Mouse (Mus musculus): ENCODE measurements around the gene Cul1. TPM values are rescaled to one million over a fixed set of nuclear protein-coding genes. Genes with fewer than 3 reads are reported as not detected.

Gene Cul1
- polyA plus RNA-seq, 1 experiment from 2014 or later, result 45.7 TPM

DNA sequence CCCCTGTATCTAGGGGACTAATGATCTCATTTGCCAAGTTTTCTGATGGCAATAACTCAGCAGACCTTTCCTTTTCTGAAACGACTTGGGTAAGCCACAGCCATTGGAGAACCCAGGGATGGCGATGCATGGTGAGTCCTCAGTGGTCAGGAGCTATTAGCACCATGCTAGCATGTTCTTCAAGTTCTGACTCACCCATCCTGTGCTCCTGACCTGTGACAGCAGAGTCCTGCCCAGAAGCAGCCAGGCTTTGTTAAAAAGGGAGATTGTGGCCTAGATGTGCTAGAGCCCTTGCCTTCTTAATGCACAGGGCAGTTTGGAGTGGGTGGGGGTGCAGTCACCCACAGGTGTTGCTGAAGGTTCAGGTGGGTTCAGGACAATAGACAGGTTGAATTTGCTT is 71.8 kb downstream of the Cul1 start:
- Histone ChIP-seq H3K36me3 (replicated peaks; ENCODE audit: insufficient read depth, low read length) (peaks cover 79% of the 10 kb centered on the region), H3K4me2 (ENCODE audit: low read depth, low read length) (no peak overlapping the region), H3K27me3 (ENCODE audit: insufficient read depth, low read length) (no peaks in the 10 kb centered on the region), H3K27ac (ENCODE audit: low read depth) (no peak overlapping the region), H3K4me1 (ENCODE audit: insufficient read depth) (no peaks in the 10 kb centered on the region), H3K4me3 (ENCODE audit: low read depth, low read length) (no peak overlapping the region), H3K9ac (replicated peaks) (no peak overlapping the region), H3K9me3 (ENCODE audit: low read length) (no peaks in the 10 kb centered on the region)
- DNase-seq (no peak), ATAC-seq (no peak)
- WGBS (ENCODE audit: insufficient replicate concordance), result 84% methylated on average over 2 of the region's 2 CpGs
- TF ChIP-seq EP300 (IDR thresholded peaks at IDR 0.05; ENCODE audit: low read depth), result no peak
- no peak for TF ChIP-seq CTCF (IDR thresholded peaks at IDR 0.05; ENCODE audit: low read depth)

DNA sequence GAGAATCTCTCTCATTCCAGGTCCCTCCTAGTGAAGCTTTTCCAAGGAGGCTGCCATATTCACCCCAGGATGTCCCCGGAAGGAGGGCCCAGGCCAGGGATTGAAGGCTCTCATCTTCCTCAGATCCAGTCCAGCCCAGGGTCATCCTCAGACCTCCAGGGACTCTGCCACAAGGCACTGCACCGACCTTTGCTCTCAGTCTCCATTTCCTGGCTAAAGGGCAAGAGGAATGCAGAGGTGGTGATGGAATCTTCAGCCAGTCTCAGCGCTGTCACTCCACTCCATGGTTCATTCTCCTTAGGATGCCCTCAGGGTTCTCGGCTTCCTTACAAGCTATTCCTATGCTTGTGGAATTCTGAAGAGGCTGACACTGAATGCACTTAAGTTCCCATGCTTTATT is 73.2 kb downstream of the Cul1 start:
- WGBS (ENCODE audit: insufficient replicate concordance), result 85% methylated on average over 4 of the region's 4 CpGs
- H3K9ac ChIP-seq (replicated peaks), result no peak overlapping the region
- ATAC-seq (no peak), DNase-seq (no peak)
- H3K4me3 ChIP-seq (ENCODE audit: low read depth, low read length), result no peak overlapping the region
- no peak for TF ChIP-seq EP300 (IDR thresholded peaks at IDR 0.05; ENCODE audit: low read depth)
- no peak for TF ChIP-seq CTCF (IDR thresholded peaks at IDR 0.05; ENCODE audit: low read depth)
- no peak overlapping the region for H3K4me2 ChIP-seq (ENCODE audit: low read depth, low read length)
- peaks cover 83% of the 10 kb centered on the region for H3K36me3 ChIP-seq (replicated peaks; ENCODE audit: insufficient read depth, low read length)
- H3K4me1 ChIP-seq (ENCODE audit: insufficient read depth), result no peaks in the 10 kb centered on the region
- no peaks in the 10 kb centered on the region for H3K9me3 ChIP-seq (ENCODE audit: low read length)
- H3K27me3 ChIP-seq (ENCODE audit: insufficient read depth, low read length), result no peaks in the 10 kb centered on the region
- H3K27ac ChIP-seq (ENCODE audit: low read depth), result no peak overlapping the region

DNA sequence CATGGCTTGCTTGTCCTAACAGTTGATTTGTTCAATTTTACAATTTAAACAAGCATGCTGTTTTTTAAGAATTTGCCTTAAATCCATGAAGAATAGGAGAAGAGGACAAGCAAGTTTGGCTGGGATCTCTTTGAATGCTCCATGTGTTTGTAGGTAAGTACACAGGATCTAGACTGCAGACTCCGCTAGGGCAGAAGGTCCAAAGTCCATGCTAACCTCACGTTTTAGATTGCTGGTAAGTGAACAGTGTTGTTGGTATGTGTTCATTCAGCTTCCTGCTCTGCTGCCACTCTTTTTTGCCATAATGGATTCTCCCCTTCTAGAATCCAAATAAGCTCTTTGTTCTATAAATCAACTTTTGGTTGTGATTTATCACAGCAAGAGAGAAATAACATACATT is 73.9 kb downstream of the Cul1 start:
- ATAC-seq, result no peak

DNA sequence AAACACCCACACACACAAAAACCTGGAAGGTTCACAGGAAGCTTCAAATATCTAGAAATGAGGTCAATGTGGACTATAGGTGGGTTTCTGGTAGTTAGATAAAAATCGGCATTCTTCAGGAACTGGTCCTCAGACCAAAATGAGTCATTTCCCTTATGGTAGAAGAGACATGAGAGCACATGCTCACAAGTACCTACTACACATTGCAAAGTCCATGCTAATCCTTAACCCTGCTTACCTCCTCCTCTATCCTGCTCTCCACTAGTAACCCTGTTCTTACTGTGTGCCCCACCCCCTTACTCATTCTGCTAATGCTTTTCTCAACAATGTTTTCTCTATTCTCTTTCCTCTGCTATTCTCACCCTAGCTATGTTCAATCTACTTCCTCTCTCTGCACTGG is 74.5 kb downstream of the Cul1 start:
- H3K27me3 ChIP-seq (ENCODE audit: insufficient read depth, low read length), result no peaks in the 10 kb centered on the region
- H3K4me1 ChIP-seq (ENCODE audit: insufficient read depth), result no peaks in the 10 kb centered on the region
- H3K27ac ChIP-seq (ENCODE audit: low read depth), result no peak overlapping the region
- H3K9me3 ChIP-seq (ENCODE audit: low read length), result no peaks in the 10 kb centered on the region
- 33% methylated on average over 1 of the region's 1 CpGs for WGBS (ENCODE audit: insufficient replicate concordance)
- H3K36me3 ChIP-seq (replicated peaks; ENCODE audit: insufficient read depth, low read length), result peaks cover 83% of the 10 kb centered on the region
- DNase-seq (no peak), ATAC-seq (no peak)
- H3K4me3 ChIP-seq (ENCODE audit: low read depth, low read length), result no peak overlapping the region
- H3K9ac ChIP-seq (replicated peaks), result no peak overlapping the region
- TF ChIP-seq EP300 (IDR thresholded peaks at IDR 0.05; ENCODE audit: low read depth) (no peak), CTCF (IDR thresholded peaks at IDR 0.05; ENCODE audit: low read depth) (no peak)
- H3K4me2 ChIP-seq (ENCODE audit: low read depth, low read length), result no peak overlapping the region

More for the DNA sequence above, 73.9 kb downstream of the Cul1 start:
- Histone ChIP-seq H3K36me3 (replicated peaks; ENCODE audit: insufficient read depth, low read length) (peaks cover 82% of the 10 kb centered on the region), H3K4me1 (ENCODE audit: insufficient read depth) (no peaks in the 10 kb centered on the region), H3K4me2 (ENCODE audit: low read depth, low read length) (no peak overlapping the region), H3K27me3 (ENCODE audit: insufficient read depth, low read length) (no peaks in the 10 kb centered on the region), H3K4me3 (ENCODE audit: low read depth, low read length) (no peak overlapping the region), H3K9me3 (ENCODE audit: low read length) (no peaks in the 10 kb centered on the region), H3K27ac (ENCODE audit: low read depth) (no peak overlapping the region), H3K9ac (replicated peaks) (no peak overlapping the region)
- TF ChIP-seq CTCF (IDR thresholded peaks at IDR 0.05; ENCODE audit: low read depth) (no peak), EP300 (IDR thresholded peaks at IDR 0.05; ENCODE audit: low read depth) (no peak)
- DNase-seq, result no peak
- WGBS (ENCODE audit: insufficient replicate concordance), result 67% methylated on average over 2 of the region's 2 CpGs

DNA sequence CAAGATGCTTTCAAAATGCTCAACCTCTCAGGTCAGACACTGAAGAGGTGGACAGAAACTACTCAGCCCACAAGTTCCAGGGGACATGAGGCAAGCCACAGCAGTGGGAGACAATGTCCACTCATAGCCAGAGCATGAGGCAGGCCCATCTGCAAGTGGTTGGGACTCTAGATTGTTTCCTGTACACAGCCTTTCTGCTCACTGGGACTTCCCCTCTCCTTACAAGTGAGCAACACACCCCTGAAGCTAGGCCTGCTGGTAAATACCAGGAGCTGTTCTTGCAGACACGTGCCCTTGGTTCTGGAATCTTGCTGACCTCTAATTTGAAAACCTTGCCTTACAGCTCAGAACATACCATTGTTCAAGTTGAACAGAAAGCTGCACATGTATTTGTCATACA is 79.3 kb downstream of the Cul1 start:
- no peaks in the 10 kb centered on the region for H3K9me3 ChIP-seq (ENCODE audit: low read length)
- H3K9ac ChIP-seq (replicated peaks), result no peak overlapping the region
- H3K27me3 ChIP-seq (ENCODE audit: insufficient read depth, low read length), result no peaks in the 10 kb centered on the region
- H3K4me3 ChIP-seq (ENCODE audit: low read depth, low read length), result no peak overlapping the region
- H3K4me2 ChIP-seq (ENCODE audit: low read depth, low read length), result no peak overlapping the region
- H3K27ac ChIP-seq (ENCODE audit: low read depth), result no peak overlapping the region
- 87% methylated on average over 1 of the region's 1 CpGs for WGBS (ENCODE audit: insufficient replicate concordance)
- ATAC-seq, result no peak
- no peak for DNase-seq
- H3K36me3 ChIP-seq (replicated peaks; ENCODE audit: insufficient read depth, low read length), result peaks cover 69% of the 10 kb centered on the region
- no peaks in the 10 kb centered on the region for H3K4me1 ChIP-seq (ENCODE audit: insufficient read depth)
- TF ChIP-seq EP300 (IDR thresholded peaks at IDR 0.05; ENCODE audit: low read depth), result no peak

DNA sequence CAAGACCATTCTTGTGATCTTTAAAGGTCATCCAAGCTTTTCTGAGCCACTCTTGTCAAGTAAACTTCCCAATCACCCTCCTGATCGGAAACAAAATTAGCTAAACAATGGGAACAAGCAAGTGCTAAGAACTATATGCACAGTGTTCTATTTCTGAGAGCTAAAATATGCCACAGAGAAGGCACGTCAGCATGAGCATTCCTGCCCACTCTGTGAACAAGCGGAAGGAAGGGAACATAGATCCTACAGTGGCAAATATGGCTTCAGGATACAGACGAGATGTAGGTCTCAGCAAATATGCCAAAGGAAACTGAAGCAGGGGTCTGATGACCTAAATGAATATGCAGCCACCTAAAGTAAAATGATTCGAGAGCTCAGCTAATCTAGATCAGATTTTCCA is 82.1 kb downstream of the Cul1 start:
- no peak for DNase-seq
- H3K4me3 ChIP-seq (ENCODE audit: low read depth, low read length), result no peak overlapping the region
- H3K9ac ChIP-seq (replicated peaks), result no peak overlapping the region
- no peaks in the 10 kb centered on the region for H3K9me3 ChIP-seq (ENCODE audit: low read length)
- no peak overlapping the region for H3K4me2 ChIP-seq (ENCODE audit: low read depth, low read length)
- no peak overlapping the region for H3K27ac ChIP-seq (ENCODE audit: low read depth)
- no peaks in the 10 kb centered on the region for H3K27me3 ChIP-seq (ENCODE audit: insufficient read depth, low read length)
- H3K4me1 ChIP-seq (ENCODE audit: insufficient read depth), result no peaks in the 10 kb centered on the region
- no peak for ATAC-seq
- 88% methylated on average over 5 of the region's 5 CpGs for WGBS (ENCODE audit: insufficient replicate concordance)
- TF ChIP-seq EP300 (IDR thresholded peaks at IDR 0.05; ENCODE audit: low read depth) (no peak), CTCF (IDR thresholded peaks at IDR 0.05; ENCODE audit: low read depth) (no peak)
- peaks cover 56% of the 10 kb centered on the region for H3K36me3 ChIP-seq (replicated peaks; ENCODE audit: insufficient read depth, low read length)

DNA sequence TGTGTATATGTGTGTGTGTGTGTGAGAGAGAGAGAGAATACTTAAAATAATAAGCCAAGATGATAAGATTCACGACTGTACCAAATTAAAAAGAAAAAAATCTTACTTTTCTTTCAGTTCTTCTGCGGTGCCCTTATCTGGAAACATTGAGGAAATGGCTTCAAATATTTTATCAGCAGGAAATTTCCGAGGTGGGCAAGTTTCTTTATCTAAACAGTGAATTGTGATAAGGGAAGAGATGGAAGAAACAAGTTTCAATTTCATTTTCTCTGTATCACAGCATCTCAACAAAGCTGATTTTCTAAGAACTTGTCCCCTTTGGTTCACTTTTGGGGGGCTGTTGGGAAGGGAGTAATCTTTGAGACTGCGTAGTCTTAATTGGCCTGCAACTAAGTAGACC is 99.1 kb downstream of the Cul1 start:
- WGBS (ENCODE audit: insufficient replicate concordance), result 57% methylated on average over 4 of the region's 4 CpGs
- ATAC-seq (no peak), DNase-seq (no peak)
- no peaks in the 10 kb centered on the region for H3K27me3 ChIP-seq (ENCODE audit: insufficient read depth, low read length)
- no peaks in the 10 kb centered on the region for H3K4me1 ChIP-seq (ENCODE audit: insufficient read depth)
- no peak overlapping the region for H3K4me3 ChIP-seq (ENCODE audit: low read depth, low read length)
- no peaks in the 10 kb centered on the region for H3K9me3 ChIP-seq (ENCODE audit: low read length)
- H3K36me3 ChIP-seq (replicated peaks; ENCODE audit: insufficient read depth, low read length), result peaks cover 67% of the 10 kb centered on the region
- TF ChIP-seq CTCF (IDR thresholded peaks at IDR 0.05; ENCODE audit: low read depth), result no peak
- no peak for TF ChIP-seq EP300 (IDR thresholded peaks at IDR 0.05; ENCODE audit: low read depth)
- H3K9ac ChIP-seq (replicated peaks), result no peak overlapping the region
- no peak overlapping the region for H3K27ac ChIP-seq (ENCODE audit: low read depth)
- H3K4me2 ChIP-seq (ENCODE audit: low read depth, low read length), result no peak overlapping the region

Data from liver, postnatal 0 days (tissue).